Mouse (Mus musculus) small intestine, adult 2 months (tissue): Measurements from ENCODE around the gene Hsp90ab1.

ENCODE experiments used
- CTCF ChIP-seq: fragments of 200-500 bp; IDR thresholded peaks from 2 replicates; pipeline ENCODE4 v1.5.1; 2012; ENCODE audit warnings: low read depth, mild to moderate bottlenecking, control low read depth, inconsistent platforms, low read length, moderate library complexity, mixed read lengths; ENCODE audit not compliant: insufficient replicate concordance, insufficient read length; ENCODE audit errors: extremely low read depth
- POLR2A ChIP-seq: fragments of 200-500 bp; IDR thresholded peaks from 2 replicates; pipeline ENCODE4 v1.6.1; 2012; ENCODE audit warnings: low read depth, mild to moderate bottlenecking, control low read depth, inconsistent platforms, low read length, moderate library complexity

GRCm38 (mm10) chr17:45619386-45620256 lies 46.5 kb upstream of the Hsp90ab1 start:
- no peak for TF ChIP-seq CTCF
- no peak for TF ChIP-seq POLR2A
